Comparison of ENCODE assay signal across 24 mouse cellular contexts in genomic region chr11:59159099-59159498, GRCm38 (mm10). TPM values are rescaled to one million over a fixed set of nuclear protein-coding genes. Genes with fewer than 3 reads are reported as not detected.
DNase-seq lines count a peak whose midpoint lies in the region; ATAC-seq and TF ChIP-seq lines count a peak whose summit lies in the region.
"Had no signal": no experiment of that assay in that cellular context is flagged by ENCODE, and none has a peak within 500 bp of the region (broad histone marks: within the 10 kb centered on the region; RNA-seq: fewer than 3 reads in every experiment).

No protein-coding gene starts in this region.

- H3K27me3 ChIP-seq in forebrain, embryonic 11.5 days (ENCODE audit: control insufficient read depth, insufficient read depth, low read length), result no peaks in the 10 kb centered on the region
- no peaks in the 10 kb centered on the region for H3K27me3 ChIP-seq in forebrain, postnatal 0 days (ENCODE audit: insufficient read depth, low read length)
- H3K27me3 ChIP-seq in CH12.LX (replicated peaks) (no peaks in the 10 kb centered on the region), E14TG2a.4 (ENCODE audit: insufficient read depth, low read length) (no peaks in the 10 kb centered on the region)
- H3K27me3 ChIP-seq in stomach, postnatal 0 days (ENCODE audit: control insufficient read depth, insufficient read depth, low read length), result no peaks in the 10 kb centered on the region
- H3K27me3 ChIP-seq: embryonic facial prominence, embryonic 12.5 days; embryonic facial prominence, embryonic 15.5 days; forebrain, embryonic 13.5 days; forebrain, embryonic 15.5 days had no signal

- dilution Hi-C loops in CH12.LX (cut with MboI; ENCODE audit: extremely low pct_ligation_motif_present, extremely low pct_unique_long_range_greater_than_20kb, low sequenced_read_pairs), result no loop called here

- no peaks in the 10 kb centered on the region for H3K9me3 ChIP-seq in forebrain, embryonic 11.5 days (ENCODE audit: control insufficient read depth, low read length)
- H3K9me3 ChIP-seq in forebrain, postnatal 0 days (ENCODE audit: low read length), result no peaks in the 10 kb centered on the region
- no peaks in the 10 kb centered on the region for H3K9me3 ChIP-seq in CH12.LX (replicated peaks; ENCODE audit: low read length)
- H3K9me3 ChIP-seq in E14TG2a.4 (ENCODE audit: low read length), result no peaks in the 10 kb centered on the region
- no peaks in the 10 kb centered on the region for H3K9me3 ChIP-seq in ES-E14 (ENCODE audit: control insufficient read depth, insufficient read depth, low read depth, low read length)
- no peaks in the 10 kb centered on the region for H3K9me3 ChIP-seq in stomach, postnatal 0 days (ENCODE audit: control insufficient read depth, low read length)
- H3K9me3 ChIP-seq: embryonic facial prominence, embryonic 12.5 days; embryonic facial prominence, embryonic 15.5 days; forebrain, embryonic 10.5 days; forebrain, embryonic 13.5 days; forebrain, embryonic 15.5 days had no signal

- no peaks in the 10 kb centered on the region for H3K36me3 ChIP-seq in forebrain, embryonic 11.5 days (ENCODE audit: control insufficient read depth, insufficient read depth, low read length)
- H3K36me3 ChIP-seq in forebrain, postnatal 0 days (ENCODE audit: insufficient read depth), result peaks cover 14% of the 10 kb centered on the region
- H3K36me3 ChIP-seq in CH12.LX (replicated peaks in 1 of 2; ENCODE audit: control insufficient read depth in 1 of 2, insufficient read depth in 1 of 2, low read length in 1 of 2) (peaks cover 11 to 36% of the 10 kb centered on the region in 2 experiments), E14TG2a.4 (ENCODE audit: insufficient read depth, low read length) (peaks cover 12% of the 10 kb centered on the region), ES-E14 (ENCODE audit: control insufficient read depth, insufficient read depth, low read length, poor library complexity, severe bottlenecking) (no peaks in the 10 kb centered on the region)
- H3K36me3 ChIP-seq in stomach, postnatal 0 days (ENCODE audit: control insufficient read depth, insufficient read depth, low read length), result peaks cover 11% of the 10 kb centered on the region

- no peak for TF ChIP-seq POLR2A in CH12.LX (IDR thresholded peaks at IDR 0.05; ENCODE audit: low read depth, low read length)

- no peaks in the 10 kb centered on the region for H3K79me2 ChIP-seq in CH12.LX (replicated peaks; ENCODE audit: control insufficient read depth, extremely low read depth, insufficient read depth, poor library complexity, severe bottlenecking)

- no peak for ATAC-seq in forebrain, embryonic 11.5 days (replicated peaks; ENCODE audit: low FRiP score)
- no peak for ATAC-seq in forebrain, postnatal 0 days
- no peak for ATAC-seq in stomach, postnatal 0 days (ENCODE audit: low FRiP score, low TSS enrichment)
- ATAC-seq: forebrain, embryonic 13.5 days; forebrain, embryonic 15.5 days had no signal

- 91% methylated on average over 13 of the region's 13 CpGs for WGBS in forebrain, embryonic 11.5 days
- 93% methylated on average over 13 of the region's 13 CpGs for WGBS in forebrain, postnatal 0 days
- 90% methylated on average over 13 of the region's 13 CpGs for WGBS in stomach, postnatal 0 days

- H3K27ac ChIP-seq in forebrain, embryonic 11.5 days (ENCODE audit: low read depth, low read length), result no peak overlapping the region
- no peak overlapping the region for H3K27ac ChIP-seq in forebrain, postnatal 0 days (ENCODE audit: low read depth, low read length)
- H3K27ac ChIP-seq in CH12.LX (ENCODE audit: insufficient read depth, low read depth) (peak overlapping the region; percentile 15; the same call in 1 of the 2 replicates), ES-E14 (ENCODE audit: insufficient read depth, low read depth, low read length, poor library complexity, severe bottlenecking) (no peak overlapping the region)
- no peak overlapping the region for H3K27ac ChIP-seq in stomach, postnatal 0 days (replicated peaks)
- H3K27ac ChIP-seq: embryonic facial prominence, embryonic 12.5 days; embryonic facial prominence, embryonic 15.5 days; forebrain, embryonic 10.5 days; forebrain, embryonic 13.5 days; forebrain, embryonic 15.5 days had no signal

- H3K9ac ChIP-seq in forebrain, embryonic 11.5 days (ENCODE audit: low read length), result no peak overlapping the region
- no peak overlapping the region for H3K9ac ChIP-seq in forebrain, postnatal 0 days
- H3K9ac ChIP-seq in CH12.LX (ENCODE audit: insufficient read depth, low read depth) (no peak overlapping the region), ES-E14 (ENCODE audit: insufficient read depth, low read depth, low read length, poor library complexity, severe bottlenecking) (no peak overlapping the region; the same call in 1 of the 2 replicates)
- no peak overlapping the region for H3K9ac ChIP-seq in stomach, postnatal 0 days (ENCODE audit: low read length)
- H3K9ac ChIP-seq: embryonic facial prominence, embryonic 12.5 days; embryonic facial prominence, embryonic 15.5 days; forebrain, embryonic 13.5 days; forebrain, embryonic 15.5 days had no signal

- TF ChIP-seq EP300 in CH12.LX (IDR thresholded peaks at IDR 0.05; ENCODE audit: low read length), result peak; percentile 74
- TF ChIP-seq EP300 in stomach, postnatal 0 days (optimal IDR thresholded peaks at IDR 0.05), result no peak

- DNase-seq in forebrain, embryonic 11.5 days (ENCODE audit: low spot score), result peak; percentile 44
- no peak for DNase-seq in forebrain, postnatal 0 days
- DNase-seq in CH12.LX (ENCODE audit: extremely low read depth) (peak; percentile 72), ES-E14 (ENCODE audit: low read depth, low spot score) (no peak)
- DNase-seq in lung, postnatal 10 days, result no peak
- DNase-seq in stomach, postnatal 0 days (ENCODE audit: low spot score), result no peak
- DNase-seq: adrenal gland, adult 2 months; adrenal gland, postnatal 10 days; adrenal gland, postnatal 25 days; cerebellum, adult 11 months; cerebellum, adult 18-20 months; cerebellum, adult 8-10 months; cerebellum, adult 9-11 months; cerebellum, postnatal 14 days; cerebellum, postnatal 36 days; embryo, embryonic 11 days had no signal

- no peak overlapping the region for H3K4me2 ChIP-seq in forebrain, embryonic 11.5 days (ENCODE audit: low read depth, low read length, severe bottlenecking)
- H3K4me2 ChIP-seq in forebrain, postnatal 0 days (ENCODE audit: low read depth), result no peak overlapping the region
- H3K4me2 ChIP-seq in CH12.LX (ENCODE audit: insufficient read depth, low read depth, poor library complexity, severe bottlenecking), result peak overlapping the region; percentile 11
- H3K4me2 ChIP-seq in stomach, postnatal 0 days (replicated peaks; ENCODE audit: low read depth), result no peak overlapping the region
- H3K4me2 ChIP-seq: embryonic facial prominence, embryonic 12.5 days; embryonic facial prominence, embryonic 15.5 days; forebrain, embryonic 13.5 days; forebrain, embryonic 15.5 days had no signal

- no peak; the same call in 1 of the 2 replicates for TF ChIP-seq RAD21 in CH12.LX (IDR thresholded peaks at IDR 0.05; ENCODE audit: low read depth, low read length)

- no peak for TF ChIP-seq CTCF in forebrain, postnatal 0 days (IDR thresholded peaks at IDR 0.05; ENCODE audit: low read depth)
- TF ChIP-seq CTCF in CH12.LX (conservative IDR thresholded peaks at IDR 0.05 in 1 of 2, IDR thresholded peaks at IDR 0.05 in 1 of 2; ENCODE audit: low read depth in 2 of 2, low read length in 2 of 2) (no peak), E14TG2a.4 (conservative IDR thresholded peaks at IDR 0.05; ENCODE audit: low read length) (no peak)
- no peak for TF ChIP-seq CTCF in stomach, postnatal 0 days (IDR thresholded peaks at IDR 0.05; ENCODE audit: low read depth)

- in situ Hi-C loops in CH12.LX (cut with MboI; ENCODE audit: low pct_ligation_motif_present, low pct_unique_long_range_greater_than_20kb, low sequenced_read_pairs) (no loop called here), ES-E14 (cut with MboI; ENCODE audit: low sequenced_read_pairs in 2 of 2, unreplicated experiment in 2 of 2) (no loop called here)

- peaks cover 2% of the 10 kb centered on the region; the same call in 1 of the 2 replicates for H3K4me1 ChIP-seq in forebrain, embryonic 11.5 days (replicated peaks; ENCODE audit: control insufficient read depth, insufficient read depth, low read length)
- H3K4me1 ChIP-seq in forebrain, postnatal 0 days (ENCODE audit: insufficient read depth), result peaks cover 14% of the 10 kb centered on the region
- H3K4me1 ChIP-seq in CH12.LX (ENCODE audit: control insufficient read depth in 1 of 2, insufficient read depth in 2 of 2) (peaks cover 24 to 52% of the 10 kb centered on the region in 2 experiments), E14TG2a.4 (replicated peaks; ENCODE audit: low read depth, low read length) (peaks cover 41% of the 10 kb centered on the region), ES-E14 (ENCODE audit: control insufficient read depth in 2 of 2, insufficient read depth in 2 of 2, low read length in 2 of 2, poor library complexity in 1 of 2) (peaks cover 0 to 9% of the 10 kb centered on the region in 2 experiments; a peak in 1 of 4 replicates)
- H3K4me1 ChIP-seq in stomach, postnatal 0 days (replicated peaks; ENCODE audit: control insufficient read depth, insufficient read depth), result 0 out of 2 replicates have a peak, but pooled peaks cover 3% of the 10 kb centered on the region

- H3K4me3 ChIP-seq in forebrain, embryonic 11.5 days (ENCODE audit: low read depth, low read length), result no peak overlapping the region
- no peak overlapping the region for H3K4me3 ChIP-seq in forebrain, postnatal 0 days (ENCODE audit: low read depth, low read length)
- H3K4me3 ChIP-seq in CH12.LX (replicated peaks in 1 of 3; ENCODE audit: low read depth in 2 of 3, low read length in 2 of 3, poor library complexity in 1 of 3) (peak overlapping the region; percentile 7 to 27 (median 8)), E14TG2a.4 (replicated peaks; ENCODE audit: low read length) (peak overlapping the region; percentile 60), ES-E14 (ENCODE audit: insufficient read depth in 1 of 2, low read depth in 1 of 2, low read length in 2 of 2, poor library complexity in 1 of 2, severe bottlenecking in 1 of 2) (peak overlapping the region; percentile 31 to 38; a peak in 3 of 4 replicates)
- no peak overlapping the region for H3K4me3 ChIP-seq in stomach, postnatal 0 days (ENCODE audit: low read depth, low read length)
- H3K4me3 ChIP-seq: embryonic facial prominence, embryonic 12.5 days; embryonic facial prominence, embryonic 15.5 days; erythroblast, embryonic 14.5 days; forebrain, embryonic 10.5 days; forebrain, embryonic 13.5 days; forebrain, embryonic 15.5 days had no signal

RNA-seq across cellular contexts. Expression of gene Iba57, which starts 4.4 kb away (rescaled TPM):
- polyA plus RNA-seq in forebrain, embryonic 11.5 days (2014; fragmentation: Nextera tagmentation; extraction: Ambion mirVana), result 2.4 and 3.2 TPM in 2 replicates
- total RNA-seq in forebrain, postnatal 0 days (2014; rRNA removed), result 11.2 and 13.8 TPM in 2 replicates
- polyA plus RNA-seq in forebrain, postnatal 0 days (2015; fragmentation: Nextera tagmentation; extraction: Ambion mirVana), result 10.8 and 11.1 TPM in 2 replicates
- total RNA-seq in CH12.LX (2012; rRNA removed) (7.5 and 7.9 TPM in 2 replicates), CH12.LX (2014; rRNA removed) (3.6 and 4.0 TPM in 2 replicates), ES-E14 (2012; rRNA removed) (3.2 and 4.7 TPM in 2 replicates)
- polyA plus RNA-seq in CH12.LX (2012; ENCODE audit: insufficient read length, low read depth), result 4.6 and 5.1 TPM in 2 replicates
- polyA plus RNA-seq in stomach, postnatal 0 days (2015; fragmentation: Nextera tagmentation; extraction: Ambion mirVana), result 5.5 and 5.9 TPM in 2 replicates

RNA-seq across cellular contexts. Expression of gene Obscn, which starts 22.9 kb away (rescaled TPM):
- 0.04 and 0.07 TPM in 2 replicates for polyA plus RNA-seq in forebrain, embryonic 11.5 days (2014; fragmentation: Nextera tagmentation; extraction: Ambion mirVana)
- 1.5 and 1.7 TPM in 2 replicates for total RNA-seq in forebrain, postnatal 0 days (2014; rRNA removed)
- 0.23 and 0.31 TPM in 2 replicates for polyA plus RNA-seq in forebrain, postnatal 0 days (2015; fragmentation: Nextera tagmentation; extraction: Ambion mirVana)
- total RNA-seq in CH12.LX (2012; rRNA removed) (0.13 and 0.17 TPM in 2 replicates), CH12.LX (2014; rRNA removed) (0.08 and 0.13 TPM in 2 replicates), ES-E14 (2012; rRNA removed) (0.36 and 0.58 TPM in 2 replicates)
- polyA plus RNA-seq in CH12.LX (2012; ENCODE audit: insufficient read length, low read depth), result 0.09 and 0.14 TPM in 2 replicates
- polyA plus RNA-seq in stomach, postnatal 0 days (2015; fragmentation: Nextera tagmentation; extraction: Ambion mirVana), result 0.24 and 0.28 TPM in 2 replicates
- total RNA-seq: common myeloid progenitor, adult 5-6 weeks had no signal

RNA-seq across cellular contexts. Expression of gene Gjc2, which starts 23.9 kb away (rescaled TPM):
- 0.08 TPM in 1 of 2 replicates, not detected in the other for polyA plus RNA-seq in forebrain, embryonic 11.5 days (2014; fragmentation: Nextera tagmentation; extraction: Ambion mirVana)
- total RNA-seq in forebrain, postnatal 0 days (2014; rRNA removed), result 0.76 and 1.2 TPM in 2 replicates
- 0.19 and 0.31 TPM in 2 replicates for polyA plus RNA-seq in forebrain, postnatal 0 days (2015; fragmentation: Nextera tagmentation; extraction: Ambion mirVana)
- total RNA-seq in CH12.LX (2012; rRNA removed), result 0.08 TPM in 1 of 2 replicates, not detected in the other
- 0.13 TPM in 1 of 2 replicates, not detected in the other for total RNA-seq in CH12.LX (2014; rRNA removed)
- not detected in 2 replicates for polyA plus RNA-seq in CH12.LX (2012; ENCODE audit: insufficient read length, low read depth)
- total RNA-seq in ES-E14 (2012; rRNA removed), result 0.26 TPM in 1 of 2 replicates, not detected in the other
- 2.1 and 2.4 TPM in 2 replicates for polyA plus RNA-seq in stomach, postnatal 0 days (2015; fragmentation: Nextera tagmentation; extraction: Ambion mirVana)
- total RNA-seq: common myeloid progenitor, adult 5-6 weeks had no signal
- polyA plus RNA-seq: forebrain, embryonic 10.5 days; forebrain, embryonic 13.5 days had no signal

RNA-seq across cellular contexts. Expression of gene Guk1, which starts 32.9 kb away (rescaled TPM):
- polyA plus RNA-seq in forebrain, embryonic 11.5 days (2014; fragmentation: Nextera tagmentation; extraction: Ambion mirVana), result 90.3 and 95.7 TPM in 2 replicates
- 122 and 157 TPM in 2 replicates for total RNA-seq in forebrain, postnatal 0 days (2014; rRNA removed)
- polyA plus RNA-seq in forebrain, postnatal 0 days (2015; fragmentation: Nextera tagmentation; extraction: Ambion mirVana), result 274 and 284 TPM in 2 replicates
- 148 and 149 TPM in 2 replicates for total RNA-seq in CH12.LX (2012; rRNA removed)
- total RNA-seq in CH12.LX (2014; rRNA removed), result 130 and 148 TPM in 2 replicates
- 111 and 139 TPM in 2 replicates for polyA plus RNA-seq in CH12.LX (2012; ENCODE audit: insufficient read length, low read depth)
- total RNA-seq in ES-E14 (2012; rRNA removed), result 188 and 238 TPM in 2 replicates
- polyA plus RNA-seq in stomach, postnatal 0 days (2015; fragmentation: Nextera tagmentation; extraction: Ambion mirVana), result 176 and 182 TPM in 2 replicates

RNA-seq across cellular contexts. Expression of gene Mrpl55, which starts 43.2 kb away (rescaled TPM):
- 94.3 and 103 TPM in 2 replicates for polyA plus RNA-seq in forebrain, embryonic 11.5 days (2014; fragmentation: Nextera tagmentation; extraction: Ambion mirVana)
- 45.2 and 69.5 TPM in 2 replicates for total RNA-seq in forebrain, postnatal 0 days (2014; rRNA removed)
- polyA plus RNA-seq in forebrain, postnatal 0 days (2015; fragmentation: Nextera tagmentation; extraction: Ambion mirVana), result 124 and 131 TPM in 2 replicates
- total RNA-seq in CH12.LX (2012; rRNA removed) (74.4 and 80.4 TPM in 2 replicates), CH12.LX (2014; rRNA removed) (81.1 and 92.9 TPM in 2 replicates), ES-E14 (2012; rRNA removed) (66.4 TPM in 2 replicates)
- polyA plus RNA-seq in CH12.LX (2012; ENCODE audit: insufficient read length, low read depth), result 72.0 and 88.2 TPM in 2 replicates
- 90.3 and 90.9 TPM in 2 replicates for polyA plus RNA-seq in stomach, postnatal 0 days (2015; fragmentation: Nextera tagmentation; extraction: Ambion mirVana)

Comparison
In these comparisons a context has a peak if more than half of its experiments do, and no peak if none do; other contexts are left out.
1. DNase-seq: peak in forebrain, embryonic 11.5 days (single experiment) and CH12.LX (single experiment); none in forebrain, postnatal 0 days (single experiment), ES-E14 (single experiment), lung, postnatal 10 days (single experiment) and stomach, postnatal 0 days (single experiment).
2. H3K4me3 ChIP-seq: peak in CH12.LX (3 of 3), E14TG2a.4 (single experiment) and ES-E14 (2 of 2); none in forebrain, embryonic 11.5 days (single experiment), forebrain, postnatal 0 days (single experiment) and stomach, postnatal 0 days (single experiment).